Mouse (Mus musculus) ES-E14 (cell line): ENCODE measurements at regions not wholly inside any gene's neighbourhood (a gene's known extent, or its start where the extent isn't known, plus 50 kb on each side); places are given as distances from the start of the nearest gene placed in this dataset.

Experiments
- DNase-seq: peaks from one replicate; pipeline ENCODE4 v3.0.0-alpha.2; 2013; ENCODE audit warnings: low read depth, low spot score
- H3K27ac ChIP-seq: 2 replicates; pipeline ENCODE4 v1.5.1; 2012; ENCODE audit warnings: low read depth, mild to moderate bottlenecking, low read length, moderate library complexity, mixed read lengths; ENCODE audit not compliant: poor library complexity, insufficient read depth, severe bottlenecking
- H3K36me3 ChIP-seq: 2 replicates; pipeline ENCODE4 v1.6.1; 2012; ENCODE audit warnings: mild to moderate bottlenecking, low read length, moderate library complexity, mixed read lengths; ENCODE audit not compliant: control insufficient read depth, poor library complexity, insufficient read depth, severe bottlenecking
- H3K4me1 ChIP-seq, 2 experiments: fragments of 150-350 bp in 1 of 2; sonication (generic) in 1 of 2; 2 replicates each; pipeline ENCODE4 v1.6.1; 2012; ENCODE audit warnings: low read length in 2 of 2, mild to moderate bottlenecking in 1 of 2, mixed read lengths in 1 of 2; ENCODE audit not compliant: control insufficient read depth in 2 of 2, insufficient read depth in 2 of 2, poor library complexity in 1 of 2
- H3K4me3 ChIP-seq, 2 experiments: fragments of 150-350 bp in 1 of 2; sonication (generic) in 1 of 2; 2 replicates each; pipeline ENCODE4 v1.5.1; 2012; ENCODE audit warnings: low read length in 2 of 2, low read depth in 1 of 2, mild to moderate bottlenecking in 1 of 2, mixed read lengths in 1 of 2; ENCODE audit not compliant: insufficient read depth in 1 of 2, poor library complexity in 1 of 2, severe bottlenecking in 1 of 2
- H3K9ac ChIP-seq: 2 replicates; pipeline ENCODE4 v1.6.1; 2012; ENCODE audit warnings: low read depth, mild to moderate bottlenecking, low read length, mixed read lengths; ENCODE audit not compliant: poor library complexity, insufficient read depth, severe bottlenecking
- H3K9me3 ChIP-seq: fragments of 150-350 bp; sonication (generic); 2 replicates; pipeline ENCODE4 v1.6.1; 2012; ENCODE audit warnings: low read depth, mild to moderate bottlenecking, low read length; ENCODE audit not compliant: control insufficient read depth, insufficient read depth
- CHD2 ChIP-seq: IDR thresholded peaks from 2 replicates; pipeline ENCODE4 v1.6.1; 2014; ENCODE audit warnings: mild to moderate bottlenecking, low read depth, low read length, inconsistent platforms
- HCFC1 ChIP-seq: IDR thresholded peaks from 2 replicates; pipeline ENCODE4 v1.6.1; 2012; ENCODE audit warnings: low read length, inconsistent platforms, borderline replicate concordance; ENCODE audit not compliant: insufficient read depth
- MAFK ChIP-seq: IDR thresholded peaks from 2 replicates; pipeline ENCODE4 v1.6.1; 2014; ENCODE audit warnings: mild to moderate bottlenecking, low read depth, low read length, inconsistent platforms; ENCODE audit not compliant: insufficient read depth
- ZC3H11A ChIP-seq: IDR thresholded peaks from 2 replicates; pipeline ENCODE4 v1.6.1; 2012; ENCODE audit warnings: low read depth, mild to moderate bottlenecking, inconsistent platforms, low read length, borderline replicate concordance
- ZNF384 ChIP-seq: IDR thresholded peaks from 2 replicates; pipeline ENCODE4 v1.6.1; 2012; ENCODE audit warnings: low read depth, low read length, inconsistent platforms
- in situ Hi-C, 2 experiments: fragments of 600-800 bp; cut with MboI; formaldehyde crosslinking; loops; one replicate each; pipeline ENCODE4 v1.15.1; 2025; ENCODE audit warnings: low sequenced_read_pairs in 2 of 2, inconsistent platforms in 1 of 2; ENCODE audit not compliant: unreplicated experiment in 2 of 2

- H3K4me3 ChIP-seq: no peak overlapping the region
- no peaks in the 10 kb centered on the region for H3K9me3 ChIP-seq
- in situ Hi-C loops: no loop called here
- TF ChIP-seq MAFK: no peak
- TF ChIP-seq CHD2: no peak
- no peak for TF ChIP-seq ZNF384
- TF ChIP-seq ZC3H11A: no peak
- TF ChIP-seq HCFC1: no peak
- H3K36me3 ChIP-seq: no peaks in the 10 kb centered on the region
- DNase-seq: no peak
- no peaks in the 10 kb centered on the region; a peak in 1 of 4 replicates for H3K4me1 ChIP-seq
- no peak overlapping the region for H3K9ac ChIP-seq
- H3K27ac ChIP-seq: no peak overlapping the region
These were observed 281.7 kb upstream of the Gadl1 start for GRCm38 (mm10) chr9:115627551-115627950.

DNA sequence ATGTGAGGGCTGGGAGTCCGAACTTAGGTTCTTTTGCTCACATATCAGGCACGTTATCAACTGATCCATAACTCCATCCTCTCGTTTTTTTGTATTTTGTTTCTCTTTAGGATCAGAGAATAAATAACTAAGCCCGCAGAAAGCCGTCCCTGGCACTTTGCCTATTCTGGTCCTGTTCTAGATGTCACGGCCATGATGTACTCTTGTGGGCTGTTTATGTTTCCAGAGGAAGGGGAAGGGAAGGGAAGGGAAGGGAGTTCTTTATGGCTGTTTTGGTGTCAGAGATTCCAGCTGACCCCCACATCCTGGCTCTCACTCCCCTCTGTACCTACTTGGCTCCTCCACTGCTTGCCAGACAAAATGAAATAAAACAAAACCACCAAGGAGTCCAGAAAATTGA is 272.1 kb upstream of the Gadl1 start:
- TF ChIP-seq ZC3H11A: no peak
- TF ChIP-seq CHD2: no peak
- no peak for TF ChIP-seq ZNF384
- no peak for TF ChIP-seq HCFC1
- TF ChIP-seq MAFK: no peak
- Histone ChIP-seq H3K4me1 (no peaks in the 10 kb centered on the region), H3K4me3 (no peak overlapping the region), H3K9ac (no peak overlapping the region), H3K9me3 (no peaks in the 10 kb centered on the region), H3K36me3 (no peaks in the 10 kb centered on the region), H3K27ac (no peak overlapping the region)
- DNase-seq: no peak
- in situ Hi-C loops: no loop called here

DNA sequence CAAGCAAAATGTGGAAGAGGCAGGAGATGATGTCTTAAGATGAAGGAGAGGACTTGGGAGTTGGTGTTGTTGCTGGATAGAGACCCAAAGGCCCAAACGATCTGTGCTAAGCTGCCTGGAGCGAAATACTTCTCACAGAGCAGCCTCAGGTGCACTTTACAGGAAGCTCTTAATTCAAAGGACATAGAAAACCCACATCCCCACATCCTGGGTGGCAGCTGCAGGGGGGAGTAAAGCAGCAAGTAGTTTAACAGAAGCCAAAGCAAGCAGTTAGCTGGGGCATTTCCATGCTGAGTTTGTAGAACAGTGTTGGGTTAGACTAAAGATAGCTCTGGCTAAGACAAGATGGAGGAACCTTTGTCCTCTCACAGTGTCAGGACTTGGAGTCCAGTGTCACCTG is 268.5 kb upstream of the Gadl1 start:
- Histone ChIP-seq H3K9ac (no peak overlapping the region), H3K9me3 (no peaks in the 10 kb centered on the region), H3K27ac (no peak overlapping the region), H3K36me3 (no peaks in the 10 kb centered on the region), H3K4me3 (no peak overlapping the region), H3K4me1 (no peaks in the 10 kb centered on the region)
- in situ Hi-C loops: no loop called here
- DNase-seq: no peak
- TF ChIP-seq CHD2 (no peak), HCFC1 (no peak), ZNF384 (no peak), ZC3H11A (no peak), MAFK (no peak)

GRCm38 (mm10) chr9:115642032-115642431 is 267.2 kb upstream of the Gadl1 start:
- in situ Hi-C loops: no loop called here
- Histone ChIP-seq H3K27ac (no peak overlapping the region), H3K9ac (no peak overlapping the region), H3K4me3 (no peak overlapping the region), H3K4me1 (peaks cover 5% of the 10 kb centered on the region in 2 experiments; a peak in 3 of 4 replicates), H3K36me3 (no peaks in the 10 kb centered on the region), H3K9me3 (no peaks in the 10 kb centered on the region)
- no peak for DNase-seq
- TF ChIP-seq CHD2 (no peak), ZNF384 (no peak), HCFC1 (no peak), ZC3H11A (no peak), MAFK (no peak)

DNA sequence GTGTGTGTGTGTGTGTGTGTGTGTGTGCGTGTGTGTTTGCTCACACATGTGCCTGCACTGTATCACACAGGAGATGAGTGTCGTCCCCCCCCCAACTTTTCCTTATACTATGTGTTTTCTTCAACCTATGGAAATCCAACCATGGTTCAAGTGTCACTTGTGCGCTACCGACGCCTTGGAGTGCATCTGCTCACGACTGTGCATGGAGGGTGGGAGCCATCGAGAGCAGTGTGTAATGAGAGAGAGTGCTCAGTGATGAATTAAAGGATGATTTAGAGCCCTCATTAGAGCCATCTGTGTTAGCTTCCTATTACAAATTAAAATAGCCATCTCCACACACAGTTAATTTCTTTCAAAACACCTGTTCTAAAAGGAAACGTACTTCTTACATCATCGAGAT is 264.3 kb upstream of the Gadl1 start:
- no peak overlapping the region for H3K27ac ChIP-seq
- DNase-seq: no peak
- H3K36me3 ChIP-seq: no peaks in the 10 kb centered on the region
- H3K9ac ChIP-seq: no peak overlapping the region
- peaks cover 5% of the 10 kb centered on the region in 2 experiments; a peak in 3 of 4 replicates for H3K4me1 ChIP-seq
- no peak overlapping the region for H3K4me3 ChIP-seq
- no peak for TF ChIP-seq MAFK
- no peak for TF ChIP-seq ZC3H11A
- no peak for TF ChIP-seq HCFC1
- no peak for TF ChIP-seq CHD2
- TF ChIP-seq ZNF384: no peak
- in situ Hi-C loops: no loop called here
- H3K9me3 ChIP-seq: no peaks in the 10 kb centered on the region
